Mouse (Mus musculus) liver, embryonic 12.5 days (tissue): ENCODE results near the gene Tmem104. TPM values are rescaled to one million over a fixed set of nuclear protein-coding genes. Genes with fewer than 3 reads are reported as not detected.

ENCODE experiments used
- ATAC-seq: fragments of 200-750 bp; cut with Nextera tagmentation; 2 replicates; pipeline ENCODE4 v1.8.0; 2017; ENCODE audit warnings: moderate number of reproducible peaks, mild to moderate bottlenecking, moderate library complexity
- H3K27ac ChIP-seq: fragments of 300-500 bp; sonication (generic); 2 replicates; pipeline ENCODE4 v1.5.1; 2016; ENCODE audit warnings: mild to moderate bottlenecking
- H3K27me3 ChIP-seq: fragments of 300-500 bp; sonication (generic); replicated peaks from 2 replicates; pipeline ENCODE4 v1.6.1; 2016; ENCODE audit warnings: mild to moderate bottlenecking, moderate library complexity
- H3K36me3 ChIP-seq: fragments of 300-500 bp; sonication (generic); 2 replicates; pipeline ENCODE4 v1.6.1; 2016; ENCODE audit warnings: mild to moderate bottlenecking, moderate library complexity
- H3K4me1 ChIP-seq: fragments of 300-500 bp; sonication (generic); 2 replicates; pipeline ENCODE4 v1.6.1; 2016
- H3K4me2 ChIP-seq: fragments of 300-500 bp; sonication (generic); 2 replicates; pipeline ENCODE4 v1.6.1; 2016; ENCODE audit warnings: mild to moderate bottlenecking, moderate library complexity
- H3K4me3 ChIP-seq: fragments of 300-500 bp; sonication (generic); 2 replicates; pipeline ENCODE4 v1.5.1; 2016; ENCODE audit warnings: mild to moderate bottlenecking, moderate library complexity
- H3K9ac ChIP-seq: fragments of 300-500 bp; sonication (generic); 2 replicates; pipeline ENCODE4 v1.6.1; 2016; ENCODE audit warnings: mild to moderate bottlenecking, moderate library complexity
- H3K9me3 ChIP-seq: fragments of 300-500 bp; sonication (generic); replicated peaks from 2 replicates; pipeline ENCODE4 v1.6.1; 2016; ENCODE audit warnings: mild to moderate bottlenecking, moderate library complexity
- WGBS: fragments of 180-500 bp; shearing (Covaris S2); methylation state at CpG from one replicate; pipeline ENCODE4 v1.1.7; 2016; ENCODE audit not compliant: insufficient replicate concordance; 5-methylcytosine and 5-hydroxymethylcytosine counted together
- polyA plus RNA-seq: library from polyadenylated mRNA; unstranded; fragments of >200 nt; fragmentation: Nextera tagmentation; extraction: Ambion mirVana; gene quantifications from 2 replicates; pipeline ENCODE4 v1.2.1, GENCODE M21; 2016

Gene Tmem104
- polyA plus RNA-seq, 1 experiment from 2014 or later = 7.5 TPM

DNA sequence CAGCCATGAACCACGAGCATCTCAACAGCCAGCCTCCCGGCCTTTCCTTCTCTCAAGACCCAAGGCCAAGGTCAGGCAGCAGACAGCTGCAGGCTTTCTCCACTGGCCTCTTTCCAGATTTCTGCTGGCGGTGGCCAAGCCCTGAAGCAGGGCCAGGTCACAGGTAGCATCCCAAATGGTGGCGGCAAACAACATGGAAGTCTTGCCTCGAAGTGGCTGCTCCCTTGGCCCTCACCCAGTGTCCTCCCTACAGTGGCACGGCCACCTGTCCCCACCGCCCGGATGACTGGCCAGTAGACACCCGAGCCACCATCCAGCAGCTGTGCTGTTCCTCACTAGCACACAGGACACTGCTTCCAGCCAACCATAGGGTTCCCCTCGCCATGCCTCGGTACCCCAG lies 54.1 kb downstream of the Tmem104 start:
- Histone ChIP-seq H3K36me3 (peaks cover 22% of the 10 kb centered on the region), H3K9me3 (no peaks in the 10 kb centered on the region), H3K27me3 (peaks cover 3% of the 10 kb centered on the region), H3K9ac (no peak overlapping the region), H3K27ac (no peak overlapping the region), H3K4me2 (no peak overlapping the region), H3K4me1 (peaks cover 20% of the 10 kb centered on the region), H3K4me3 (no peak overlapping the region)
- 72% methylated on average over 11 of the region's 11 CpGs for WGBS
- ATAC-seq = no peak

DNA sequence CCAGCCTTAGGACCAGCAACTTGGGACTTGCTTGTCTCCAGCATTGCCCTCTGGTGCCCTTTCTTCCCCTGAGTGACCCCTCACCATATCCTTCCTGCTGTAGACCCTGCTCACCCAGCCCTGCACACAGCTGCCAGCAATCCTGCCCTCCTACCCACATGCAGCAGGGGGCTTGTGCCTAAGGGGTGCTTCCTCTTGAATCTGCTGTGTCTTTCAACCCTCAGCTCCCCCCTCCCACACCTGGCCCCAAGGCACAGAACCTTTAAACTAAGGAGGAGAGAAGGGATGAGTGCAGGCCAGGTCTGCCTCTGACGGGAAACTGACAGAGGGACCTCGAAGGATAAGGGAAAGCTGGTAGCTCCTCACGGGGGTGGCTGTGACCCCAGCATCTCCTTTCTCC lies 55.5 kb downstream of the Tmem104 start:
- H3K4me3 ChIP-seq = no peak overlapping the region
- ATAC-seq = no peak
- peaks cover 22% of the 10 kb centered on the region for H3K36me3 ChIP-seq
- H3K9ac ChIP-seq = no peak overlapping the region
- WGBS = 63% methylated on average over 3 of the region's 3 CpGs
- peaks cover 28% of the 10 kb centered on the region for H3K4me1 ChIP-seq
- no peaks in the 10 kb centered on the region for H3K9me3 ChIP-seq
- H3K4me2 ChIP-seq = no peak overlapping the region
- peaks cover 16% of the 10 kb centered on the region for H3K27me3 ChIP-seq
- no peak overlapping the region for H3K27ac ChIP-seq

DNA sequence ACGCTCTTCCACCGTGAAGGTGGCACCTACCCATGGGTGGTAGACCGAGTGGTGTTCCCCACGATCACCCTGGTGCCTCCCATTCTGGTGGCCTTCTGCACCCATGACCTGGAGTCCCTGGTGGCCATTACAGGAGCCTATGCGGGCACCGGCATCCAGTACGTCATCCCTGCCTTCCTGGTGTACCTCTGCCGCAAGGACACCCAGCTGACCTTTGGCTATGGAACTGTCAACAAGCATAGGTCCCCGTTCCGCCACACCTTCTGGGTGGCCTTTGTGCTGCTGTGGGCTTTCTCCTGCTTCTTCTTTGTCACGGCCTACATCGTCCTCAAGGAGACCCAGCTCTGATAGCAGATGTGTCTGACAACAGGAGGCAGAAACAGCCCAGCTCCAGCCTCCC lies 56.5 kb downstream of the Tmem104 start:
- peaks cover 27% of the 10 kb centered on the region for H3K27me3 ChIP-seq
- no peaks in the 10 kb centered on the region for H3K9me3 ChIP-seq
- no peak overlapping the region for H3K4me2 ChIP-seq
- no peak overlapping the region for H3K4me3 ChIP-seq
- H3K27ac ChIP-seq = peak overlapping the region; percentile 52; the same call in 1 of the 2 replicates
- H3K9ac ChIP-seq = no peak overlapping the region
- WGBS = 73% methylated on average over 12 of the region's 12 CpGs
- peaks cover 22% of the 10 kb centered on the region for H3K36me3 ChIP-seq
- H3K4me1 ChIP-seq = peaks cover 30% of the 10 kb centered on the region
- ATAC-seq = peak; percentile 25; the same call in 1 of the 2 replicates

DNA sequence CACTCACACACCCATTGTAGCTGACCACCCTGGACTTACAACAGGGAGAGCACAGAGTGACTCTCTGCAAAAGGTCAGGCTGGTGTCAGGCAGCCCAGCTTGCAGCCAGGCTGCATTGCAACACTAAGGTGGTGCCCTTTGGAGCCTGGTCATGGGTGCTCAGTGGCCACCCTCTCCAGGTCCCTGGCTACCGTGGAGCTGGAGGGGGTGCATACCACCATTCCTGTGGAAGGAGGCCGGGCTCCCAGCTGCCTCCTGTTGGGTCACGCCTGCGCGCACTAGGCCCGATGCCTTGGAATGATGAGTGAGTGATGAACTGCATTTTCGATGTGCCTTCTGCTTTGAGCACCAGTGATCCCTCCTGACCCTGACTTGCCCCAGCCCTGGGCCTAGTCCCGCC lies 57.6 kb downstream of the Tmem104 start:
- H3K36me3 ChIP-seq = peaks cover 22% of the 10 kb centered on the region
- H3K27me3 ChIP-seq = peaks cover 37% of the 10 kb centered on the region
- H3K9ac ChIP-seq = no peak overlapping the region
- no peaks in the 10 kb centered on the region for H3K9me3 ChIP-seq
- peak overlapping the region; percentile 52 for H3K27ac ChIP-seq
- 71% methylated on average over 8 of the region's 8 CpGs for WGBS
- ATAC-seq = peak; percentile 67
- no peak overlapping the region for H3K4me3 ChIP-seq
- H3K4me1 ChIP-seq = peaks cover 32% of the 10 kb centered on the region
- no peak overlapping the region for H3K4me2 ChIP-seq

DNA sequence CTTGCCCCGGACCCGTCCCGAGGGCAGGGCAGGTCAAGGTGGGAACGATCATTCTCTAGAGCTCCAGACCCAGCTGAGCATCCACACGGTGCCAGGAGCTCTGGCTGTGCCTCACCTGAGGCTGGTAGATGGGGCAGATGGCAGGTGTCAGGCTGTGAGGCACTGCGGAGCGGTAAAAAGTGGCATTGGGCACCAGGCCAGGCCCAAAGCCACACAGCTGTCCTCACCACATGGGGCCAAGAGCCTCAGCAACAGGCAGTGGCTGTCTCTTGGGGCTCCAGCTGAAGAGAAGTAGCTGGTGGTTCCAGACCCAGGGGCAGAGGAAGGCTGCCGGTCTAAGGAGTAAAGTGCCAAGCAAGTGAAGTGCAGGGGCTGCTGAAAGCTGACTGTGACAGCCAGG lies 59.1 kb downstream of the Tmem104 start:
- Histone ChIP-seq H3K4me1 (peaks cover 40% of the 10 kb centered on the region), H3K9me3 (no peaks in the 10 kb centered on the region), H3K4me3 (no peak overlapping the region), H3K27ac (no peak overlapping the region), H3K36me3 (peaks cover 22% of the 10 kb centered on the region), H3K9ac (no peak overlapping the region), H3K27me3 (peaks cover 53% of the 10 kb centered on the region), H3K4me2 (no peak overlapping the region)
- 80% methylated on average over 8 of the region's 8 CpGs for WGBS
- no peak for ATAC-seq

DNA sequence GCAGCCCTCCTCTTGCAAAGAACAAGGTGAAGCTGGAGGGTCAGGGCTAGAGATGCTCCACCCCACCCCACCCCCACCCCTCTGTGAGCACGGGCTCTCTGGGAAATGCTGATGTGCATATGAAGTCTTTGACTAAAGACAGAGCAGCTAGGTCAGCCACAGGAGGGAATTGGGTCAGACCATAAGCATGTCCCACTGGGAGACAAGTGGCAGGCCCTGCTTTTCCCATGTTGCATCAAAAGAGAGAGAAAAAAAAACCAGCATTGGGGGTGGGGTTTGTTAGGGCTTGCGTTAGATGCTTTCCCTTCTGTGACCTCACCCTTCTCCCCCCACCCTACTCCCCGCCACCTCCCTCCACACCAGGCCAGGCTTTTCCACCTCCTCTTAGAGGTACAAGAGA lies 60.0 kb downstream of the Tmem104 start:
- H3K27ac ChIP-seq = no peak overlapping the region
- peaks cover 22% of the 10 kb centered on the region for H3K36me3 ChIP-seq
- no peak overlapping the region for H3K4me3 ChIP-seq
- no peak for ATAC-seq
- peaks cover 40% of the 10 kb centered on the region for H3K4me1 ChIP-seq
- no peak overlapping the region for H3K9ac ChIP-seq
- H3K4me2 ChIP-seq = no peak overlapping the region
- peaks cover 61% of the 10 kb centered on the region for H3K27me3 ChIP-seq
- no peaks in the 10 kb centered on the region for H3K9me3 ChIP-seq
- 25% methylated on average over 3 of the region's 3 CpGs for WGBS

DNA sequence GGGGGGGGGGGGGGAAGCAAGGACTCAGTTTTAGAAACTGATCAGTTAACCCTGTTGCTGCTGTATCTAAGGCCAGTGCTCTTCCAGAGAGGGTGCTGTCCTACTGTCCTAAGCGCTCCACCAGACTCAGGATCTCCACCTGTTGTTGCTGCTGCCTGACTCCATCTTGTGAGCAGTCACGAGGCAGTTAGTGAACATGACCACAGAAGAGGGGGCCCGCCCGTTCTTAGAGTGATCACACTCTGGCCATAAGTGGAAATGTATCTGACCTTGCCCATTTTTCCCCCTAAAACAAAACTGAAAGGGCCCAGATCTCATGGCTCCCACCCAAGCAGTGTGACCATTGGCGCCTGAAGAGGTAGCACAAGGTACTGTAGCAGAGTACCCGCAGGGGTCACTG lies 60.7 kb downstream of the Tmem104 start:
- Histone ChIP-seq H3K36me3 (peaks cover 22% of the 10 kb centered on the region), H3K4me2 (no peak overlapping the region), H3K9me3 (no peaks in the 10 kb centered on the region), H3K9ac (no peak overlapping the region), H3K4me3 (no peak overlapping the region), H3K27ac (no peak overlapping the region), H3K4me1 (peaks cover 40% of the 10 kb centered on the region), H3K27me3 (peaks cover 68% of the 10 kb centered on the region)
- 48% methylated on average over 6 of the region's 6 CpGs for WGBS
- ATAC-seq = no peak

DNA sequence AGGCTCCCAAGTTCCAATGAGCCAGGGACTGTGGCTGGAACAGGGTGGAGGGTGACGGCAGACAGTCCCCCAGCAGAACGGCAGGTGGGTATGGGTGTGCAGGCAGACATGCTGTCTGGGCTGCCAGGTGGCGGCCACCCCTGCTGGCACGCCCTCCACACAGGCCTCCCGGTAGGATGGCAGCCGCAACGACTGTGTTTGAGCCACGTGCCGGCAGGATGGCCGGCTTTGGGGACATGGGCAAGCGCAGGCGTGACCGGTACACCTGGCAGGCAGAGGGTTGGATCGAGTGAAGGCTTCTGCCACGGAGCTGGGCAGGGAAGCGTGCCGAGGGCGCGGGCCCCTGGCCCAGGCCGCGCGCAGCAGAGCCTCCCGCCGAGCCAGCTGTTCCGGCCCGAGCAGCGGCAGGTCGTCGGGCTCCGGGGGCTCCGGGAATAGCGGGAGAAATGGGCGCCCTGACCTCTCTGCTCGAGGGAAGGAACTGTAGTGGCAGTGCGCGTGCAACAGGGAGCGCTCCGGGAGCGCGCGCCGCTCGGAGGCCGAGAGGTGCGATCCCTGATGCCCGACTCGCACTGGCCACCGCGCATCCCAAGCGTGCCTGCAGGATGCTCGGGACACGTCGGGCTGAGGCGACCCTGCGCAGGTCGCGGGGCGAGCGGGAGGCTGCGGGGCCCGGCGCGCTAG lies 62.6 kb downstream of the Tmem104 start:
- H3K27ac ChIP-seq = no peak overlapping the region
- peaks cover 6% of the 10 kb centered on the region for H3K36me3 ChIP-seq
- H3K4me1 ChIP-seq = peaks cover 28% of the 10 kb centered on the region
- peaks cover 87% of the 10 kb centered on the region for H3K27me3 ChIP-seq
- H3K4me2 ChIP-seq = peak overlapping the region; percentile 63
- no peak for ATAC-seq
- no peak overlapping the region for H3K9ac ChIP-seq
- H3K4me3 ChIP-seq = peak overlapping the region; percentile 34
- WGBS = 4% methylated on average over 63 of the region's 63 CpGs
- no peaks in the 10 kb centered on the region for H3K9me3 ChIP-seq

DNA sequence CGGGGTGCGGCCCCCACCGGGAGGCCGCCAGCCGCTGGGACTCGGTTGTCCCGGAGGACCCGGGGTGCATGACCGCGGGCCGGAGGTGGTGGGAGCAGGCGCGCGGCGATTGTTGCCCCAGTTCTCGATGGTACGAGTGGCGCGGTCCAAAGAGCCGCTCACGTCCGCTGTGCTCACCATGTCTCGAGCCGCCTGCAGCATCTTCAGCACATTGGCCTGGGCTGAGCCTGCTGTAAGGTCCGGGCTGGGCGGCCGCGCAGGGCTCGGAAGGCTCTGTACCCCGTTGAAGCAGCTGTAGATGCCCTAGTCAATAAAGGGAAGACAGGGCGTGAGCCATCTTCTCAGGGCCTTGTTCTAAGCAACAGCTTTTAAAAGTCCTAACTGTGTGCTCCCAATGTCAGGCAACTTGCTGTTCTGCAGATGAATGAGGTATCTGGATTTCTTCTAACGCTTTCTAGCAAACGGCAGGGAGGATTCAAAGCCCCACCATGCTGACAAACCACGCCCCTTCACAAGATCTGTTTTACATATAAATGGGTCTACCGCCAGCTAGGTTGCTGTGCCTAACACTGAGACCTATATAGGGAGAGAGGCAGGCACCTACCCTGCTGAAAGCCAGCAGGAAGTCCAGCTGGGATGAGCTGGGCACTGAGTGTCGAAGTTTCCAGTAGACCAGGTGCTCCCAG lies 63.3 kb downstream of the Tmem104 start:
- ATAC-seq = no peak
- no peak overlapping the region for H3K9ac ChIP-seq
- peak overlapping the region; percentile 63 for H3K4me2 ChIP-seq
- 6% methylated on average over 36 of the region's 36 CpGs for WGBS
- no peaks in the 10 kb centered on the region for H3K9me3 ChIP-seq
- H3K4me3 ChIP-seq = peak overlapping the region; percentile 34
- peaks cover 23% of the 10 kb centered on the region for H3K4me1 ChIP-seq
- peaks cover 94% of the 10 kb centered on the region for H3K27me3 ChIP-seq
- no peaks in the 10 kb centered on the region for H3K36me3 ChIP-seq
- H3K27ac ChIP-seq = no peak overlapping the region

DNA sequence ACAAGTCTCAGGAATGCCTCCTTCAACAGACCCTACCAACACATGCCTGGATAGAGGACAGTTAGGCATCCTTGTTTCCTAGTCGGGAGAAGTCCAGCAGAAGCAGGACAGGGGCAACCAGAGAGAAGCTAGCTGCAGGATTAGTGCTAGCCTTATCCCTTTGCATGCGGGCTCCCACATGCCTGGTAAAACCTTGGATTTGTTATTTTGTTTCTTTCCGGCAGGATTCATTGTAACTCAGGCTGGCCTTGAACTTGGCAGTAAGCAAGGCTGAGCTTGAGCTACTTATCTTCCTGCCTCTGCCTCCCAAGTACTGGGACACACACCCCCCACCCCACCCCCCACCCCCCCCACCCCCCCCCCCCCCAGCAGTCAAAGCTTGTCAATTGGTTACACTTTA lies 64.0 kb downstream of the Tmem104 start:
- Histone ChIP-seq H3K4me1 (peaks cover 23% of the 10 kb centered on the region), H3K9ac (no peak overlapping the region), H3K9me3 (no peaks in the 10 kb centered on the region), H3K36me3 (no peaks in the 10 kb centered on the region), H3K4me2 (no peak overlapping the region), H3K27ac (no peak overlapping the region), H3K4me3 (no peak overlapping the region), H3K27me3 (peaks cover 100% of the 10 kb centered on the region)
- no peak for ATAC-seq
- WGBS = 48% methylated on average over 3 of the region's 3 CpGs

DNA sequence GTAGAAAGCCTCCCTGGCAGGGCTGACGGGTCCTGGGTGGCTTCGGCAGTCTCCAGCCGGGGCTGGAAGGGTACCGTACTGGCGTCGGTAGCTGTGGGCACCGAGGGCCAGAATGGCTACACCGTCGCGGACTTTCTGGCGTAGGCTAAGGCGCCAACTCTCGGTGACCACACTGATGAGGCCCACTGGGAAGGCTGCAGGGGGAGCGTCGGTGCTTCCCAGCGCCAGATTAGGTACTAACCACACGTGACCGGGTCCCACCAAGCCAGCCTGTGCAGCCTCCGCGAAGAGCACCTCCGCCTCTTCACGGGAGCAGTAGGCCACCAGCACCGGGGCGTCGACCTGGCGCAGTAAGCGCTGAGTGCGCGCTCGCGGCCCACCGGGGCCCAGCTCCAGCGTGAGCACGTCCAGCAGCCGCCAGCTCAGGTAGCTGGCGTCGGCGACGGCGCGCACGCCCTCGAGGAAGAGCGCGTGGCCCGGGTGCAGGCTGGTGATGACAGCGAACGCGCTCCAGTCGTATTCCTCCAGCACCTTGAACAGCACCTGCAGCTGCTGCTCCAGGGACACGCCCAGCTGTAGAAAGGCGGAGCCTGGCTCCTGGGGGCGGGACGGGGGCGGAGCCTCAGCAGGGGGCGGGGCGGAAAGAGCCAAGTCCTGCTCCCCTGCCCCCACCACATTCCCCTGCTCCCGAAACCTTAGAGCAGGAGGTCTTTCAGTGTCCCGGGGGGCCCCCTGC lies 70.7 kb downstream of the Tmem104 start:
- Histone ChIP-seq H3K9ac (no peak overlapping the region), H3K9me3 (no peaks in the 10 kb centered on the region), H3K4me2 (peak overlapping the region; percentile 48), H3K27me3 (peaks cover 100% of the 10 kb centered on the region), H3K4me1 (peaks cover 9% of the 10 kb centered on the region), H3K4me3 (peak overlapping the region; percentile 7; the same call in 1 of the 2 replicates), H3K36me3 (no peaks in the 10 kb centered on the region), H3K27ac (no peak overlapping the region)
- ATAC-seq = no peak
- WGBS = 14% methylated on average over 56 of the region's 59 CpGs

DNA sequence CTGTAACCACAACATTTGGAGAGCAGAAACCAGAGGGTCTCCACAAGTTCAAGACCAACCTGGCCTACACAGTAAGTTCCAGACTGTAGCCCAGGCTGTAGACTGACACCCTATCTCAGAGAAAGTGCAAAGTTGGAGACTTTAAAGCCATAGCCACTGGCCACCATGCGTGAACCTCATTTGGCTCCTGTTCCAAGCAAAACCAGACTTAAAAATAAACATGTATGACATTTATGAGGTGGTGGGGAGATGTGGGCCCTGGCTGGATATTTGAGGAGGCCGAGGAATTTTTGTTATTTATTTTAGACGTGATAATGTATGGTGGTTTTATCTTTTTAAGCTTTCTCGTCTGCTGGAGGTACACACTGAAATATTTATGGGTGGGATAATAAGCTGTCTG lies 71.8 kb downstream of the Tmem104 start:
- peaks cover 9% of the 10 kb centered on the region for H3K4me1 ChIP-seq

More for the DNA sequence above, 71.8 kb downstream of the Tmem104 start:
- no peak overlapping the region for H3K9ac ChIP-seq
- no peak for ATAC-seq
- no peak overlapping the region for H3K27ac ChIP-seq
- no peaks in the 10 kb centered on the region for H3K36me3 ChIP-seq
- H3K4me2 ChIP-seq = no peak overlapping the region
- peaks cover 100% of the 10 kb centered on the region for H3K27me3 ChIP-seq
- H3K9me3 ChIP-seq = no peaks in the 10 kb centered on the region
- H3K4me3 ChIP-seq = no peak overlapping the region
- 50% methylated on average over 4 of the region's 4 CpGs for WGBS
